Mouse (Mus musculus) left cerebral cortex, adult 8-10 months (tissue): ENCODE measurements around the gene Il34. TPM values are rescaled to one million over a fixed set of nuclear protein-coding genes. Genes with fewer than 3 reads are reported as not detected.

Source experiments
- DNase-seq, 2 experiments: peaks; one replicate each; pipeline ENCODE4 v3.0.0; 2022; ENCODE audit warnings: low spot score in 2 of 2
- total RNA-seq, 4 experiments: library from RNA; stranded (reverse); gene quantifications; 2 replicates each; pipeline ENCODE4 v1.2.4; 2022

The Il34 gene
- total RNA-seq, 4 experiments from 2014 or later = 80.4 to 88.7 (median 81.2) TPM

- peak in 1 of 2 experiments; percentile 38 for DNase-seq
Measured at GRCm38 (mm10) chr8:110779924-110780718, 25.6 kb downstream of the Il34 start.

GRCm38 (mm10) chr8:110776335-110776734 lies 29.4 kb downstream of the Il34 start:
- DNase-seq = no peak

DNA sequence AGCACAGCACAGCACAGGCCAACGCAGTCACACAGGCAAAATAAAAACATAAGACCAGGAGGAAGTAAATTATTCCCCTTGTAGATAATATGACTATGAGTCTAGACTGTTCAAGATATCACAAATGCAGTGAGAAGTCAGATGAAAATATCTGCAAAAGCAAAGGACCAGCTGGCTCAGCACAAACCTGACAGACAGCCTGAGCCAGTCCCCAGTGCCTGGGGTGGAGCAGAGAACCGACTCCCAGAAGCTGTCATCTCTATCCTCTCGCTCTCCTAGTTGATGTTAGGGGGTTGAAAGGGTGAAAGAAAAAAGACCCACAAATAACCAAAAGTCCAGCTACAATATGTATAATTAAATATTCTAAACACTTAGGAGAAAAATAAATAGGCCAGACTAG lies 30.0 kb downstream of the Il34 start:
- DNase-seq = no peak

GRCm38 (mm10) chr8:110775316-110775715 lies 30.4 kb downstream of the Il34 start:
- DNase-seq = no peak

- no peak for DNase-seq
Measured at GRCm38 (mm10) chr8:110774725-110775124, 31.0 kb downstream of the Il34 start.

GRCm38 (mm10) chr8:110774047-110774446 lies 31.7 kb downstream of the Il34 start:
- no peak for DNase-seq

GRCm38 (mm10) chr8:110772452-110772851 lies 33.3 kb downstream of the Il34 start:
- peak in 1 of 2 experiments; percentile 70 for DNase-seq

GRCm38 (mm10) chr8:110767261-110767660 lies 38.5 kb downstream of the Il34 start:
- no peak for DNase-seq

GRCm38 (mm10) chr8:110764671-110765070 lies 41.1 kb downstream of the Il34 start:
- no peak for DNase-seq

DNA sequence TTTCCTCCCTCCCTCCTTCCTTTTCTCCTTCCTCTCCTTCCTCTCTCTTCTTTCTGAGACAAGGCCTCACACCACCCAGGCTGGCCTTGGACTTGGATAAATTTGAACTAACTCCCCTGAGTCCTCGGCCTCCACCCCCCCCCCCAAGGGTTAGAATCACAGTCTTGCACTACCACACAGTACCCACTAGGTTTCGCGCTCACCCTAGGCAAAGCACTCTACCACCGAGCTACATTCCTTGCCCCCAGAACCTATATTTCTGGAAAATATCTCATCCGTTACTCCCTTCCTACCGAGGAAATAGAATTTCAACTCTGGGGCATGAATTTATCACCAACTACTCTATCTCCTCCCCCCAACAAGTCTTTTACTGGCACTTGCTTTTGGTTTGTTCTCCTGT lies 43.7 kb downstream of the Il34 start:
- no peak for DNase-seq

DNA sequence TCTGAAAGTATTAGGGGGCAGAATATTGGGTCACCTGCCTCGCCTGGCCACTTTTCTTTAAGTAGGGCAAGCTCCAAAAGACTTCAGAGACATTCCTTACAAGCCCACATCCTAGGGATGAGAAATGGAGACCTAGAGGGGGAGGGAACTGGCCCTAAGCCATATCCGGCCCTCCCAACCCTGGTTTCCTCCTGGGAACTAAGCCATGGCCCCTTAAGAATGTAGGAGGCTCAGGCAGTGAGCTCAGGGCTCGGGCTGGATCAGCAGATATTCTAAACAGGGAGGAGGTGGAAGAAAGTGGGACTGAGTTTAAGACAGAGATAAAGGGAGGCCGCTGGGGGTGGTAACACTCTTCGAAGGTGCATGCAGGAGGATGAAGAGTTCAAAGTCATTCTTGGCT lies 44.5 kb downstream of the Il34 start:
- no peak for DNase-seq

DNA sequence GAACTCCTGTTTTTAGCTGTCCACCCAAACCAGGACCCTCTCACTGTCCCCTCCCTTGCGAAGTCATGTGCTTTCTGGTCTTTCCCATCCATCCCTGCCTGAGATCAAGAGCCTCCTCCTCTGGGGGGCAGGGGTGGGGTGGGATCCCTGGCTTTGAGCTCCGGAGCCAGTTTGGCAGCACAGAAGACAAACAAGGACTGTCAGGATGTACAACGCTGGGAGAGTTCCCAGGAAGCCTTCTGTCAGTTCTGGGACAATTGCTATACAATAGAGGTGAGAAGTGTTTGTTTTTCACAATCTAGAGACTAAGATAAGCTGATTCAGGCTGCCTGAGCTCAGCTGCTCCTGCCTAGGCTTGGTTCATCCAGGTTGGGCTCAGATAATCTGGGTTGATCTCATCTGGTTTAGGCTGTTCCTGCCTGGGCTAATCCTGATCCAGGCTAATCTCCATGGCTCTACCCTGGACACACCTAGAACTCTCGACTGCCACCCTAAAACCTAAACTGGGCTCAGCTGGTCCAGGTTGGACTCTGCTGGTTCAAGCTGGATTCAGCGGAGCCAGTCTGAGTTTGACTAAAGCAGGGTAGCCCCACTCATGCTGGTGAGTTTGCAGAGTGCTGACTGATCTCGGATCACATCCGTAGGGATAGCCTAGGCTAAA lies 45.3 kb downstream of the Il34 start:
- no peak for DNase-seq

- no peak for DNase-seq
Measured at GRCm38 (mm10) chr8:110756196-110756595, 49.5 kb downstream of the Il34 start.

- DNase-seq = peak; percentile 56 to 78
Measured at GRCm38 (mm10) chr8:110755511-110756170, 50.1 kb downstream of the Il34 start.

DNA sequence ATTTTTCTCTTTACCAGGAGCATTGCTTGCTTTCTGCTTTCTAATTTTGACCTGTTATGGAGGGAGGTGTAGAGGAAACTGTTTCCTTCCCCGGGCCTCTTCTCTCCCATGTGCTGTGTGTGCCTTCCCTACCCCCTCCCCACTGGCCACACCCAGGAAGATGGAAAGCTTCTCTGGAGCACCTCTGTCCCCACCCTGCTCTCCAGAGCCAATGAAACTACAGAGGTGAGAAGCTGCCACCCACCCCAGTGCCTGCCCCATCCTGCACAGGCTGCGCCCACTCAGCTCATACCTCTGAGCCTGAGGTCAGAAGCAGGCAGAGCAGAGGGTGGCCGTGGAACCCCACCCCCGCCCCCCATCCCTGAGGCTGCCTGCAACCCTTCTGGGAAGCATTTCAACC lies 51.0 kb downstream of the Il34 start:
- DNase-seq = peak in 1 of 2 experiments; percentile 71

DNA sequence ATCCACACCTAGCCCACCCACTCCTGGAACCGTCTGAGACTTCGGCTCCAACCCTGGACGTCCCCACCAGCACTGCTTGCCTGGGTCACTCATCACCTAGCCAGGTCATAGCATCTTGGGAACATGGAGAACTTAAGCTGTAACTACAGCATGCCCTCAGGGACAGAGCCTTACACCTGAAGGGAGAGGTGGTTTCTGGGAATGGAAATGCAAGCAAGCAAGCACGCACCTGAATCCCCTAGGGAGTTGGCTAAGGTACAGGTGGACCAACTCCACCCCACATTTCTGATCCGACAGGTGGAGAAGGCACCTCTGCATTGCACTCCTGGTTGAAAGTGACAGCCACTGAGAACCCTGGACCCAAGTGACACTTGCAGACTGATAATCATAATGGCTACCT lies 54.2 kb downstream of the Il34 start:
- DNase-seq = no peak

GRCm38 (mm10) chr8:110750269-110750668 lies 55.5 kb downstream of the Il34 start:
- DNase-seq = no peak

- no peak for DNase-seq
Measured at GRCm38 (mm10) chr8:110749500-110750170, 56.1 kb downstream of the Il34 start.

DNA sequence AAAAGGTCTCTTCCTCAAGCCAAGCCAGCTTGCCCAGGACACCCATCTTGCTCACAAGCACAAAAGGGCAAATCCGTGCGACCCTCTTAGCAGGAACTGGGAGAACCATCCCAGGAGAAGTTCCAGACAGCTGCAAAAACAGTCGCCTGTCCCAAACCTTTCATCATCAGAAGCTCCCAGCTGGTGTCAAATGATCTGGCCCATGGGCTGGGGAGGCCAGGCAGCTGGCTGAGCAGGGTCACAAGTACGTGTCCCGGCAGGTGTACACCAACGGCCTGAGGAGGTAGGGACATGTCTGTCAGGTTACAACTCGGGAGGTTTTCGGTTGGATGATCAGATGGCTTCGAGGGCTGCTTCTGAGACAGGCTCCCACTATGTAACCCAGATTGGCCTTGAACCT lies 59.1 kb downstream of the Il34 start:
- DNase-seq = no peak

DNA sequence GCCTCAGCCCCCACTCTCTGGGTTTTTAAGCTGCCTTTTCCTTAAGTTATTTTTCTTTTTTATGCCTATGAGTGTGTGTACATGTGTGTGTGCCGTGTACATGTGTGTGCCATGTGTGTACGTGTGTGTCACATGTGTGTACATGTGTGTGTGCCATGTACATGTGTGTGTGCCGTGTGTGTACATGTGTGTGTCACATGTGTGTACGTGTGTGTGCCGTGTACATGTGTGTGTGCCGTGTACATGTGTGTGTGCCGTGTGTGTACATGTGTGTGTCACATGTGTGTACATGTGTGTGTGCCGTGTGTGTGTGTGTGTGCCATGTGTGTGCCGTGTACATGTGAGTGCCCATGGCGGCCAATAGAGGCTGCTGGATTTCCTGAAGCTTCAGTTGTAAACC lies 60.6 kb downstream of the Il34 start:
- no peak for DNase-seq

- no peak for DNase-seq
Measured at GRCm38 (mm10) chr8:110742452-110742818, 63.3 kb downstream of the Il34 start.
